Mouse (Mus musculus): ENCODE measurements around the gene Elmo2. TPM values are rescaled to one million over a fixed set of nuclear protein-coding genes. Genes with fewer than 3 reads are reported as not detected.

The Elmo2 gene
- polyA plus RNA-seq, 1 experiment from 2014 or later = 66.3 TPM

GRCm38 (mm10) chr2:165297429-165297828 lies 28.9 kb downstream of the Elmo2 start:
- H3K9ac ChIP-seq (ENCODE audit: low read length) = no peak overlapping the region
- ATAC-seq (replicated peaks; ENCODE audit: low FRiP score, low TSS enrichment, low read depth) (no peak), DNase-seq (ENCODE audit: low spot score) (no peak)
- no peak overlapping the region for H3K4me2 ChIP-seq (ENCODE audit: low read length)
- H3K4me1 ChIP-seq (replicated peaks; ENCODE audit: control insufficient read depth, insufficient read depth, low read length) = no peaks in the 10 kb centered on the region
- H3K4me3 ChIP-seq (ENCODE audit: low read depth, low read length) = no peak overlapping the region
- no peaks in the 10 kb centered on the region for H3K9me3 ChIP-seq (ENCODE audit: control insufficient read depth, low read length)
- H3K27me3 ChIP-seq (replicated peaks; ENCODE audit: control insufficient read depth, insufficient read depth, low read length) = no peaks in the 10 kb centered on the region
- H3K36me3 ChIP-seq (ENCODE audit: control insufficient read depth, insufficient read depth, low read length) = peaks cover 82% of the 10 kb centered on the region
- H3K27ac ChIP-seq (ENCODE audit: low read depth) = no peak overlapping the region
- WGBS = 88% methylated on average over 11 of the region's 11 CpGs

- H3K4me3 ChIP-seq (ENCODE audit: low read depth, low read length) = no peak overlapping the region
- H3K9ac ChIP-seq (ENCODE audit: low read length) = no peak overlapping the region
- no peak for DNase-seq (ENCODE audit: low spot score)
- WGBS = 90% methylated on average over 18 of the region's 18 CpGs
- H3K9me3 ChIP-seq (ENCODE audit: control insufficient read depth, low read length) = no peaks in the 10 kb centered on the region
- H3K27ac ChIP-seq (ENCODE audit: low read depth) = no peak overlapping the region
- peaks cover 82% of the 10 kb centered on the region for H3K36me3 ChIP-seq (ENCODE audit: control insufficient read depth, insufficient read depth, low read length)
- H3K27me3 ChIP-seq (replicated peaks; ENCODE audit: control insufficient read depth, insufficient read depth, low read length) = no peaks in the 10 kb centered on the region
- H3K4me2 ChIP-seq (ENCODE audit: low read length) = no peak overlapping the region
- ATAC-seq (replicated peaks; ENCODE audit: low FRiP score, low TSS enrichment, low read depth) = no peak
- no peaks in the 10 kb centered on the region for H3K4me1 ChIP-seq (replicated peaks; ENCODE audit: control insufficient read depth, insufficient read depth, low read length)
These were observed 29.7 kb downstream of the Elmo2 start for GRCm38 (mm10) chr2:165296571-165296970.

- ATAC-seq (replicated peaks; ENCODE audit: low FRiP score, low TSS enrichment, low read depth) (0 out of 2 replicates have a peak, but pooled peaks have one; percentile 11), DNase-seq (ENCODE audit: low spot score) (no peak)
- H3K27me3 ChIP-seq (replicated peaks; ENCODE audit: control insufficient read depth, insufficient read depth, low read length) = no peaks in the 10 kb centered on the region
- peak overlapping the region; percentile 81 for H3K4me2 ChIP-seq (ENCODE audit: low read length)
- no peaks in the 10 kb centered on the region for H3K9me3 ChIP-seq (ENCODE audit: control insufficient read depth, low read length)
- 63% methylated on average over 18 of the region's 18 CpGs for WGBS
- peaks cover 15% of the 10 kb centered on the region for H3K4me1 ChIP-seq (replicated peaks; ENCODE audit: control insufficient read depth, insufficient read depth, low read length)
- H3K4me3 ChIP-seq (ENCODE audit: low read depth, low read length) = peak overlapping the region; percentile 83
- H3K27ac ChIP-seq (ENCODE audit: low read depth) = peak overlapping the region; percentile 59; the same call in 1 of the 2 replicates
- H3K9ac ChIP-seq (ENCODE audit: low read length) = peak overlapping the region; percentile 67; the same call in 1 of the 2 replicates
- peaks cover 37% of the 10 kb centered on the region for H3K36me3 ChIP-seq (ENCODE audit: control insufficient read depth, insufficient read depth, low read length)
These were observed 37.8 kb downstream of the Elmo2 start for GRCm38 (mm10) chr2:165288315-165289031.

GRCm38 (mm10) chr2:165287202-165287984 lies 38.9 kb downstream of the Elmo2 start, which contains the start of gene Slc35c2:
Slc35c2 (minus strand) TSS chr2:165287869.
- 1% methylated on average over 49 of the region's 49 CpGs for WGBS
- H3K36me3 ChIP-seq (ENCODE audit: control insufficient read depth, insufficient read depth, low read length) = peaks cover 36% of the 10 kb centered on the region
- H3K27me3 ChIP-seq (replicated peaks; ENCODE audit: control insufficient read depth, insufficient read depth, low read length) = no peaks in the 10 kb centered on the region
- peak within 1 kb of the TSS; percentile 59 for H3K27ac ChIP-seq (ENCODE audit: low read depth)
- H3K9ac ChIP-seq (ENCODE audit: low read length) = peak within 1 kb of the TSS; percentile 67
- peaks cover 15% of the 10 kb centered on the region for H3K4me1 ChIP-seq (replicated peaks; ENCODE audit: control insufficient read depth, insufficient read depth, low read length)
- H3K9me3 ChIP-seq (ENCODE audit: control insufficient read depth, low read length) = no peaks in the 10 kb centered on the region
- ATAC-seq (replicated peaks; ENCODE audit: low FRiP score, low TSS enrichment, low read depth) (peak; percentile 90), DNase-seq (ENCODE audit: low spot score) (peak; percentile 95)
- H3K4me2 ChIP-seq (ENCODE audit: low read length) = peak within 1 kb of the TSS; percentile 81
- H3K4me3 ChIP-seq (ENCODE audit: low read depth, low read length) = peak within 1 kb of the TSS; percentile 83

GRCm38 (mm10) chr2:165286361-165287201 lies 39.7 kb downstream of the Elmo2 start:
- WGBS = 62% methylated on average over 18 of the region's 18 CpGs
- Histone ChIP-seq H3K27ac (ENCODE audit: low read depth) (no peak overlapping the region), H3K9ac (ENCODE audit: low read length) (peak overlapping the region; percentile 67), H3K36me3 (ENCODE audit: control insufficient read depth, insufficient read depth, low read length) (peaks cover 28% of the 10 kb centered on the region), H3K4me3 (ENCODE audit: low read depth, low read length) (peak overlapping the region; percentile 83), H3K27me3 (replicated peaks; ENCODE audit: control insufficient read depth, insufficient read depth, low read length) (no peaks in the 10 kb centered on the region), H3K4me1 (replicated peaks; ENCODE audit: control insufficient read depth, insufficient read depth, low read length) (peaks cover 15% of the 10 kb centered on the region), H3K9me3 (ENCODE audit: control insufficient read depth, low read length) (no peaks in the 10 kb centered on the region), H3K4me2 (ENCODE audit: low read length) (peak overlapping the region; percentile 81)
- DNase-seq (ENCODE audit: low spot score) (no peak), ATAC-seq (replicated peaks; ENCODE audit: low FRiP score, low TSS enrichment, low read depth) (no peak)

GRCm38 (mm10) chr2:165285621-165286020 lies 40.7 kb downstream of the Elmo2 start:
- Histone ChIP-seq H3K4me2 (ENCODE audit: low read length) (no peak overlapping the region), H3K4me1 (replicated peaks; ENCODE audit: control insufficient read depth, insufficient read depth, low read length) (peaks cover 15% of the 10 kb centered on the region), H3K27me3 (replicated peaks; ENCODE audit: control insufficient read depth, insufficient read depth, low read length) (no peaks in the 10 kb centered on the region), H3K36me3 (ENCODE audit: control insufficient read depth, insufficient read depth, low read length) (peaks cover 27% of the 10 kb centered on the region), H3K27ac (ENCODE audit: low read depth) (no peak overlapping the region), H3K9me3 (ENCODE audit: control insufficient read depth, low read length) (no peaks in the 10 kb centered on the region), H3K4me3 (ENCODE audit: low read depth, low read length) (no peak overlapping the region), H3K9ac (ENCODE audit: low read length) (no peak overlapping the region)
- WGBS = 88% methylated on average over 8 of the region's 8 CpGs
- ATAC-seq (replicated peaks; ENCODE audit: low FRiP score, low TSS enrichment, low read depth) (no peak), DNase-seq (ENCODE audit: low spot score) (no peak)

GRCm38 (mm10) chr2:165285034-165285433 lies 41.2 kb downstream of the Elmo2 start:
- Histone ChIP-seq H3K27me3 (replicated peaks; ENCODE audit: control insufficient read depth, insufficient read depth, low read length) (no peaks in the 10 kb centered on the region), H3K4me2 (ENCODE audit: low read length) (no peak overlapping the region)
- WGBS = 83% methylated on average over 3 of the region's 3 CpGs

GRCm38 (mm10) chr2:165284377-165284776 lies 41.9 kb downstream of the Elmo2 start:
- no peak overlapping the region for H3K4me2 ChIP-seq (ENCODE audit: low read length)

More at GRCm38 (mm10) chr2:165285034-165285433, 41.2 kb downstream of the Elmo2 start:
- H3K4me1 ChIP-seq (replicated peaks; ENCODE audit: control insufficient read depth, insufficient read depth, low read length) = peaks cover 15% of the 10 kb centered on the region
- H3K36me3 ChIP-seq (ENCODE audit: control insufficient read depth, insufficient read depth, low read length) = peaks cover 27% of the 10 kb centered on the region
- no peak overlapping the region for H3K4me3 ChIP-seq (ENCODE audit: low read depth, low read length)
- no peaks in the 10 kb centered on the region for H3K9me3 ChIP-seq (ENCODE audit: control insufficient read depth, low read length)
- no peak for ATAC-seq (replicated peaks; ENCODE audit: low FRiP score, low TSS enrichment, low read depth)
- no peak overlapping the region for H3K9ac ChIP-seq (ENCODE audit: low read length)
- H3K27ac ChIP-seq (ENCODE audit: low read depth) = no peak overlapping the region
- DNase-seq (ENCODE audit: low spot score) = no peak

More at GRCm38 (mm10) chr2:165284377-165284776, 41.9 kb downstream of the Elmo2 start:
- no peak overlapping the region for H3K9ac ChIP-seq (ENCODE audit: low read length)
- peaks cover 21% of the 10 kb centered on the region for H3K36me3 ChIP-seq (ENCODE audit: control insufficient read depth, insufficient read depth, low read length)
- H3K4me3 ChIP-seq (ENCODE audit: low read depth, low read length) = no peak overlapping the region
- WGBS = 87% methylated on average over 7 of the region's 7 CpGs
- ATAC-seq (replicated peaks; ENCODE audit: low FRiP score, low TSS enrichment, low read depth) (no peak), DNase-seq (ENCODE audit: low spot score) (no peak)
- H3K27ac ChIP-seq (ENCODE audit: low read depth) = no peak overlapping the region
- H3K9me3 ChIP-seq (ENCODE audit: control insufficient read depth, low read length) = no peaks in the 10 kb centered on the region
- H3K27me3 ChIP-seq (replicated peaks; ENCODE audit: control insufficient read depth, insufficient read depth, low read length) = no peaks in the 10 kb centered on the region
- peaks cover 15% of the 10 kb centered on the region for H3K4me1 ChIP-seq (replicated peaks; ENCODE audit: control insufficient read depth, insufficient read depth, low read length)

Measured in intestine, embryonic 14.5 days (tissue).